Mouse (Mus musculus): Measurements from ENCODE around the gene Txn1.

GRCm38 (mm10) chr4:57953796-57954195 lies 2.4 kb downstream of the Txn1 start:
- TF ChIP-seq POLR2A (IDR thresholded peaks at IDR 0.05; ENCODE audit: insufficient read depth, low read depth, low read length) = no peak
- no peak for TF ChIP-seq CTCF (IDR thresholded peaks at IDR 0.05; ENCODE audit: insufficient read depth, low read depth, low read length)
